Mouse (Mus musculus) fat pad, adult 2 months (tissue): ENCODE data around the gene Trim71.
"Not testable (repeated sequence)": the region's sequence is repeated elsewhere in the genome, so short reads cannot be mapped to it uniquely, and the experiment has no call there.

Source experiments
- DNase-seq: peaks from one replicate; pipeline ENCODE4 v3.0.0-alpha.2; 2011; ENCODE audit warnings: low read depth, low spot score; ENCODE audit errors: extremely low read depth

The Trim71 gene

GRCm38 (mm10) chr9:114527085-114527484 lies 37.1 kb downstream of the Trim71 start:
- no peak for DNase-seq

- no peak for DNase-seq
Measured at GRCm38 (mm10) chr9:114526581-114526980, 37.6 kb downstream of the Trim71 start.

- no peak for DNase-seq
Measured at GRCm38 (mm10) chr9:114525891-114526290, 38.3 kb downstream of the Trim71 start.

- DNase-seq: no peak
Measured at GRCm38 (mm10) chr9:114525073-114525633, 39.0 kb downstream of the Trim71 start.

- no peak for DNase-seq
Measured at GRCm38 (mm10) chr9:114522501-114522900, 41.7 kb downstream of the Trim71 start.

- DNase-seq: no peak
Measured at GRCm38 (mm10) chr9:114522041-114522440, 42.1 kb downstream of the Trim71 start.

GRCm38 (mm10) chr9:114520529-114520928 lies 43.6 kb downstream of the Trim71 start:
- not testable (repeated sequence) for DNase-seq

GRCm38 (mm10) chr9:114518812-114519477 lies 45.2 kb downstream of the Trim71 start:
- no peak for DNase-seq

- DNase-seq: no peak
Measured at GRCm38 (mm10) chr9:114517924-114518497, 46.2 kb downstream of the Trim71 start.

GRCm38 (mm10) chr9:114515364-114515763 lies 48.8 kb downstream of the Trim71 start, which contains the start of gene C130032M10Rik:
Gene C130032M10Rik, plus strand, starts transcription at chr9:114515697.
- DNase-seq: no peak

GRCm38 (mm10) chr9:114512831-114513230 lies 51.3 kb downstream of the Trim71 start:
- DNase-seq: no peak

- no peak for DNase-seq
Measured at GRCm38 (mm10) chr9:114509785-114510184, 54.4 kb downstream of the Trim71 start.

GRCm38 (mm10) chr9:114507421-114507820 lies 56.7 kb downstream of the Trim71 start:
- no peak for DNase-seq

- no peak for DNase-seq
Measured at GRCm38 (mm10) chr9:114506564-114506963, 57.6 kb downstream of the Trim71 start.

GRCm38 (mm10) chr9:114504816-114505215 lies 59.4 kb downstream of the Trim71 start, which contains the start of gene Ccr4:
Gene Ccr4, minus strand, starts transcription at chr9:114504916.
- no peak for DNase-seq

GRCm38 (mm10) chr9:114502711-114503427 lies 61.3 kb downstream of the Trim71 start:
- DNase-seq: no peak

GRCm38 (mm10) chr9:114501913-114502312 lies 62.3 kb downstream of the Trim71 start:
- no peak for DNase-seq

GRCm38 (mm10) chr9:114501111-114501510 lies 63.1 kb downstream of the Trim71 start:
- DNase-seq: no peak

GRCm38 (mm10) chr9:114499783-114500515 lies 64.2 kb downstream of the Trim71 start:
- DNase-seq: no peak

GRCm38 (mm10) chr9:114498218-114498617 lies 66.0 kb downstream of the Trim71 start:
- no peak for DNase-seq

- no peak for DNase-seq
Measured at GRCm38 (mm10) chr9:114496469-114496868, 67.7 kb downstream of the Trim71 start.
